Mouse (Mus musculus) limb, embryonic 14.5 days (tissue): ENCODE measurements around the gene Agpat2. TPM values are rescaled to one million over a fixed set of nuclear protein-coding genes. Genes with fewer than 3 reads are reported as not detected.
A peak's percentile ranks its signal among the peaks of the same experiment; 100 is the strongest.

ENCODE experiments used
- ATAC-seq: fragments of 200-750 bp; cut with Nextera tagmentation; 2 replicates; pipeline ENCODE4 v1.8.0; 2017; ENCODE audit warnings: low read depth, moderate number of reproducible peaks, moderate TSS enrichment; ENCODE audit not compliant: low FRiP score
- DNase-seq: peaks from one replicate; pipeline ENCODE4 v3.0.0-alpha.2; 2015; ENCODE audit warnings: low spot score
- H3K27ac ChIP-seq: fragments of 300-500 bp; sonication (generic); replicated peaks from 2 replicates; pipeline ENCODE4 v1.5.1; 2014; ENCODE audit warnings: low read depth, mild to moderate bottlenecking, low read length, moderate library complexity, mixed read lengths
- H3K27me3 ChIP-seq: fragments of 300-500 bp; sonication (generic); 2 replicates; pipeline ENCODE4 v1.6.1; 2014; ENCODE audit warnings: low read length, mixed read lengths; ENCODE audit not compliant: control insufficient read depth, insufficient read depth
- H3K36me3 ChIP-seq: fragments of 300-500 bp; sonication (generic); 2 replicates; pipeline ENCODE4 v1.6.1; 2014; ENCODE audit warnings: mild to moderate bottlenecking, low read length, moderate library complexity, mixed read lengths; ENCODE audit not compliant: control insufficient read depth, insufficient read depth
- H3K4me1 ChIP-seq: fragments of 300-500 bp; sonication (generic); 2 replicates; pipeline ENCODE4 v1.6.1; 2014; ENCODE audit warnings: antibody characterized with exemption, low read length, mixed read lengths; ENCODE audit not compliant: control insufficient read depth, insufficient read depth
- H3K4me2 ChIP-seq: fragments of 300-500 bp; sonication (generic); replicated peaks from 2 replicates; pipeline ENCODE4 v1.6.1; 2014; ENCODE audit warnings: low read depth, mild to moderate bottlenecking, low read length, moderate library complexity; ENCODE audit not compliant: severe bottlenecking
- H3K4me3 ChIP-seq: fragments of 300-500 bp; sonication (generic); replicated peaks from 2 replicates; pipeline ENCODE4 v1.5.1; 2014; ENCODE audit warnings: low read length
- H3K9ac ChIP-seq: fragments of 300-500 bp; sonication (generic); 2 replicates; pipeline ENCODE4 v1.6.1; 2014; ENCODE audit warnings: mild to moderate bottlenecking, low read depth, low read length, moderate library complexity; ENCODE audit not compliant: severe bottlenecking
- H3K9me3 ChIP-seq: fragments of 300-500 bp; sonication (generic); 2 replicates; pipeline ENCODE4 v1.6.1; 2016; ENCODE audit warnings: low read length; ENCODE audit not compliant: control insufficient read depth
- POLR2A ChIP-seq: fragments of 200-500 bp; IDR thresholded peaks from 2 replicates; pipeline ENCODE4 v1.8.0; 2012; ENCODE audit warnings: inconsistent platforms, mild to moderate bottlenecking, moderate library complexity, borderline replicate concordance; ENCODE audit not compliant: insufficient read depth, insufficient read length; ENCODE audit errors: extremely low read depth
- WGBS: fragments of 180-500 bp; shearing (Covaris S2); extraction: QIAGEN DNeasy Blood & Tissue Kit; methylation state at CpG from one replicate; pipeline ENCODE4 v1.1.7; 2014; 5-methylcytosine and 5-hydroxymethylcytosine counted together
- polyA plus RNA-seq, 2 experiments: library from polyadenylated mRNA; depleted of rRNA in 1 of 2; stranded (reverse) in 1 of 2; unstranded in 1 of 2; fragments of >200 nt; fragmentation: Nextera tagmentation in 1 of 2; extraction: Ambion mirVana in 1 of 2; gene quantifications; 2 replicates each; pipeline versions ENCODE4 v1.2.1 to v1.2.3; 2012 to 2014

Gene Agpat2
- polyA plus RNA-seq (2012; rRNA removed): 27.8 and 35.1 TPM in 2 replicates
- polyA plus RNA-seq (2014; fragmentation: Nextera tagmentation; extraction: Ambion mirVana): 24.1 and 28.9 TPM in 2 replicates

DNA sequence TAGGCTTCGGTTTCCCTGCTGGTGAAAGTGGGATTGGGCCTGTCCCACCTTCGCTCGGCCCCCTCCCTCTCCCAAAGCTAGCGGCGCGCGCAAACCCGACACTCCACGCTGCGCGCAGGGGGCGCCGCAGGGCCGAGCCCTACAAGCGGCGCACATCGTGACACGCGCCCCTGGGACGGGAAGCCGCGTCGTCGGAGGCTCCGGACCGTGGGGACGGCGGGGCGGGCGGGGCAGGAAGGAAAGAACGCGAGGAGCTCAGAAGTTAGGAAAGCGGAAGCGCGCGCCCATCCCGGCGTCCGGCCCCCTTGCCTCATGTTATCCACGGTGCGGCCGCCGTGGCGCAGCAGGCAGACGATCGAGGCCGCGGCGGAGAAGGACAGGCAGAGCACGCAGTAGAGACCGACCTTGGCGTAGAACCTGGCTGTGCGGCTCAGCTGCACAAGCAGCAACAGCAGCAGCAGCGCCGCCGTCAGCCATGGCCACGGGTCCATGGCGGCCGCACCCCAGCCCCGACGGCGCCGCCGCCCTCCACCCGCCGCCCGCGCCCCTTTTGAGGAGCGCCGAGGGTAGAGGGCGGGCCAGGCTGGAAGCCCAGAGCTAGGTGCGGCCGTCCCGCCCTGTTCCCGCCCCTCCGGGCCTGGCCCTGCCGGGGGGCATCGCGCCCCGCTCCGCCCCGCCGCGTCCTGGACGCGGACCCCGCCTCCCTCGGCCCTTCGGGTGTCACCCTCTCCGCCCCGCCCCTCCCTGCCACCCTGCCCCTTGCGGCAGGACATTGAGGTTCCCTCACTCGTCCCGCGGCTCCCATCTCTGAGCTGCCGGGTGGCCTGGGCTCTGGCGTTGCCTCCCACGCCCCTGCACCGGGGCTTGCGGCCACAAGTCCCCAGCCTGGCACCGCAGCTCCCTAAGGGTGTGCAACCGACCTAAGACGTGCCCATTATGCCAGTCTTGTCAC is at the start of gene Agpat2:
Agpat2 (minus strand) TSS at position 698 of the 952 bp plus-strand sequence.
- TF ChIP-seq POLR2A: peak; percentile 54; the same call in 1 of the 2 replicates
- no peaks in the 10 kb centered on the region for H3K27me3 ChIP-seq
- H3K9me3 ChIP-seq: no peaks in the 10 kb centered on the region
- ATAC-seq (peak; percentile 74), DNase-seq (peak; percentile 63)
- H3K4me2 ChIP-seq: peak within 1 kb of the TSS; percentile 79
- WGBS: 2% methylated on average over 49 of the region's 103 CpGs
- H3K36me3 ChIP-seq: no peaks in the 10 kb centered on the region
- peaks cover 15% of the 10 kb centered on the region for H3K4me1 ChIP-seq
- peak within 1 kb of the TSS; percentile 49; the same call in 1 of the 2 replicates for H3K27ac ChIP-seq
- peak within 1 kb of the TSS; percentile 59 for H3K4me3 ChIP-seq
- peak within 1 kb of the TSS; percentile 85 for H3K9ac ChIP-seq

DNA sequence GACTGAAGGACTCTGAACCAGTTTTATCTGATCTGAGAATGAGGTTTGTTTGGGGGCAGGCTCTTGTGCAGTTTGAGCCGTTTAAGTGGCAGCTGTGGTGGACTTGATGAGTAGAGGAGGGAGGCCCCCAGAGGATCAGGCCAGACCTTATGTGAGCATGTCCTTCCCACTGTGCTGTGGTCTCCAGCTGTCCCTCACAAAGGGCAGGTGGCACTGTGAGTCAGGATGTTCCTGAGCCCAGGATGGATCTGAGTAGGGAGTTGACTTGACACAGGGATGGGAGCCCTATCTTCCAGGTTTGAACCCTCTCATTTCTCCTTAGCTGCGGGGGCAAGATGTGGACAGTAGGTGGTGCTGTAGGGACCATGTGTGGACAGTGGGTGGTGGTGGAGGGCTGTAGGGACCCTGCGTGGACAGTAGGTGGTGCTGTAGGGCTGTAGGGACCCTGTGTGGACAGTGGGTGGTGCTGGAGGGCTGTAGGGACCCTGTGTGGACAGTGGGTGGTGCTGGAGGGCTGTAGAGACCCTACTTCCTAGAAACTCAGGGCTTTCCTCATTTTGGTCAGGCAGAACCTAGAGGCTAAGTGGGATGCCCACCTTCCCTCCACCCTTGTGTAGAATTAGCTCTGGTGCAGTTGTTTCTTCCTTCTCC is 42.6 kb upstream of the Agpat2 start:
- DNase-seq (peak; percentile 92), ATAC-seq (peak; percentile 92)
- Histone ChIP-seq H3K4me1 (no peaks in the 10 kb centered on the region), H3K27ac (no peak overlapping the region), H3K36me3 (no peaks in the 10 kb centered on the region), H3K4me3 (no peak overlapping the region), H3K9ac (no peak overlapping the region), H3K9me3 (no peaks in the 10 kb centered on the region), H3K4me2 (no peak overlapping the region), H3K27me3 (no peaks in the 10 kb centered on the region)
- no peak for TF ChIP-seq POLR2A
- 20% methylated on average over 3 of the region's 3 CpGs for WGBS

DNA sequence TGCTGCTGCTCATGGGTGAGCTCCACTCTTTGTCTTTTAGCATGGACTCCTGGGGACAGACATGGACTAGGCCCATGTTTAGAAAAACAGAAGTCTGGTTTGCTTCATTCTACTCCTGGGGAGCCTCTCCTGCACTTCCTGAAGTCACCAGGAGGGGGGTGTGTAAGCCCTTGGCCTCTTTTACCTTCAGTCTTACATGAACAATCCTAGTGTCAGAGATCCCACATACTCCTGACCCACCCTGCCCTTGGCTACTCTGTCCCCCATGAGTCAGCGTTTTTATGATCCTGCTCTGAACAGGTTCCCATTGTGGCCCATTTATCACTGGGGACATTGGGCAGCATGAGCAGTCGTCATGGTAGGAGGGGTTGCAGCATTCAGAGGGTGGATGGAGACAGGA is 39.7 kb upstream of the Agpat2 start:
- H3K27me3 ChIP-seq: no peaks in the 10 kb centered on the region
- 0 out of 2 replicates have a peak, but pooled peaks cover 1% of the 10 kb centered on the region for H3K36me3 ChIP-seq
- WGBS: 68% methylated on average over 2 of the region's 2 CpGs
- TF ChIP-seq POLR2A: no peak
- H3K4me3 ChIP-seq: no peak overlapping the region
- ATAC-seq (no peak), DNase-seq (peak; percentile 24)
- H3K4me1 ChIP-seq: peaks cover 6% of the 10 kb centered on the region
- H3K9me3 ChIP-seq: no peaks in the 10 kb centered on the region
- H3K4me2 ChIP-seq: no peak overlapping the region
- H3K27ac ChIP-seq: no peak overlapping the region
- no peak overlapping the region for H3K9ac ChIP-seq

DNA sequence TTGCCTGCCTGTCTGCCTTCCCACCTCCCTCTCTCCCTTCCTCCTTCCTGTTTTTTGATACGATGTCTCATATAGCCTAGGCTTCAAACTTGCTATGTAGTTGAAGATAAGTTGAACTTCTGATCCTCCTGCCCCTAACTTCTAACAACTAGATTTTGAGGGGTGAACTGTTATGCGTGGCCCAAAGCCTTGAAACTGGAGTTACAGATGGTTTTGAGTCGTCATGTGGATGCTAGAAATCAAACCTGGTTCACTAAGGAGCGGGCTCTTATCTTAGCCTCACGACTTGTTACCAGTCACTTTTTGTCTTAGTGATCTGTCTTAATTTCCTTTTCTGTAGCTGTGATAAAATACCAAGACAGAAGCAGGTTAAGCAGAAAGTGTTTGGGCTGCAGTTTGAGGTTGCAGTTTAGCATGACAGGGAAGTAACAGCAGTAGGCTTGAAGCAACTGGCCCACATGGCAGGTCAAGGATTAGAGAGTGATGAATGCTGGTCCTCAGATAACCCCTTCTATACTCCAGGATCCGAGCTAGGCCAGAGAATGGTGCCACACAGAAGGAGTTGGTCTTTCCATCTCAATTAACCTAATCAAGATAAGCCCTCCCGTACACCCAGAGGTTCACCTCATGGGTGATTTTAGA is 36.9 kb upstream of the Agpat2 start:
- TF ChIP-seq POLR2A: no peak
- WGBS: 73% methylated on average over 7 of the region's 7 CpGs

More for the DNA sequence above, 36.9 kb upstream of the Agpat2 start:
- H3K27ac ChIP-seq: peak overlapping the region; percentile 83; the same call in 1 of the 2 replicates
- no peak for DNase-seq
- no peak overlapping the region for H3K4me2 ChIP-seq
- peaks cover 18% of the 10 kb centered on the region for H3K4me1 ChIP-seq
- no peaks in the 10 kb centered on the region for H3K27me3 ChIP-seq
- H3K4me3 ChIP-seq: no peak overlapping the region
- no peaks in the 10 kb centered on the region for H3K9me3 ChIP-seq
- peaks cover 29% of the 10 kb centered on the region for H3K36me3 ChIP-seq
- no peak for ATAC-seq
- 0 out of 2 replicates have a peak overlapping the region, but pooled peaks have one; percentile 21 for H3K9ac ChIP-seq
